Mouse (Mus musculus): ENCODE measurements around the gene Miga1.

Gene Miga1

GRCm38 (mm10) chr3:152245273-152245910 lies 94.8 kb downstream of the Miga1 start:
- DNase-seq (ENCODE audit: low spot score in 2 of 2) = no peak

DNA sequence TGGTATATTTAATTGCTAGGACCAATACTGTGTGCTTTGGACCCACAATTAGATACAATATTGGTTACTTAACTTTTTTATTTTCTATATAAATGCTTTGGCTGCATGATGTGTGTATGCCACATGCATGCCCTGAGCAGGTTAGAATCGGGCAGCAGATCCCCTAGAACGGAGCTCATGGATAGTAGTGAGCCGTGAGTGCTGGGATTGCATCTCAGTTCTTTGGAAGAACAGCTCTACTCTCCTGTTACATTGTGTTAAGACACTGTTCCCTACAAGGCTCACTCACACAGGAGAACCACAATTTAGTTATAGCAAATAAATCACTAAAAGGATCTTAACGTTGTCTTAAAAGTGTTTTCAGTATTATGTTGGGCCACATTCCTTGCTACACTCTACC lies 96.9 kb downstream of the Miga1 start:
- DNase-seq (ENCODE audit: low spot score in 2 of 2) = no peak

- no peak for DNase-seq (ENCODE audit: low spot score in 2 of 2)
Observed at GRCm38 (mm10) chr3:152241098-152241497, 99.1 kb downstream of the Miga1 start.

DNA sequence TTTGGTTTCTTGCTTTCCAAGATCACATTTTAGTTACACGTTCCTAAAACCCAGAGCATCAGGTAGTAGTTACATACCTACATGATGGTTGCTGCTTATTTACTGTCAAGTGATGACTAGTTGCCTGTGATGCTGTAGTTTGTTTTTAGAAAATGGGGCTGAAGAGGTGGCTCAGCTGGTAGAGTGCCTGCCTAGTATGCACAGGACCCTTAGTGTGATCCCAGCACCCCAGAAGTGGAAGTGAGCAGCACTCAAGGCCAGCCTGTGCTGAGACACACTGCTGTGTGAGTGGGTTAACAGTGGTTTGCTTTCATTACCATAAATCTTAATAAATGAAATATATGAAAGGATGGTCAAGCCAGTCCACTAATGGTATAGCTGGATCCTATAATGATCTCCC lies 100.6 kb downstream of the Miga1 start:
- DNase-seq (ENCODE audit: low spot score in 2 of 2) = no peak

DNA sequence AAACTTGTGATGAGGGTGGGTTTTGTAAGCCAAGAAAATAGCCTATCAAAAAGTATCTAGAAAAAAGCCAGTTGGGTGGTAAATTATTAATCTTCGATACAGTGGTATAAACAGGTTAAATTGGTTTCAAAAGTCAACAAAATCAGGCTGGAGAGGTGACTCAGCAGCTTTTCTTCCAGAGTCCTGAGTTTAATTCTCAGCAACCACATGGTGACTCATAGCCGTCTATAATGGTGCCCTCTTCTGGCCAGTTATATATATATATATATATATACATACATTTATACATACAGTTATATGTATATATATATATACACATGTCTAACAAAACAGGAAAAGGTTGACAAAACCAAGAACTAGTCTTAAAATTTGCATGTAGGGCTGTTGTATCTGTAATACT lies 101.4 kb downstream of the Miga1 start:
- DNase-seq (ENCODE audit: low spot score in 2 of 2) = peak; percentile 10 to 19

DNA sequence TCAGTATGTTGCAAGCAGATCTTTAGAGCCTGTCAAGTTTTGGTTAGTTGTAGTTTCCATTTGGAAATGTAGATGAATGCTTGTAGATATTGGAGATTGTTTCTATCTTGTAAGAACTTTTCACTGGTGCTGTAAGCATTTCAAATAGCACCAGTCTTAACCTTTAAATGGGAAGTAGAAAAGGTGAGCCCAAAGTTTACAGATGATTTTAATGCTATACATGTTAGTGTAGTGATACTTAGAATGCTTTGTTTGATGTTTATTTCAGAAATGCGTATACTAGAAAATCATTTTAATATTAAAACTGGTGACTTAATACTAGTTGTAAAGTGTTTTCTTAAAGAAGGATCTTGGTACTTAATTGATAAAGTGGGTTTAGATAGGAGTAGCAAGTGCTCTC lies 104.4 kb downstream of the Miga1 start:
- no peak for DNase-seq (ENCODE audit: low spot score in 2 of 2)

DNA sequence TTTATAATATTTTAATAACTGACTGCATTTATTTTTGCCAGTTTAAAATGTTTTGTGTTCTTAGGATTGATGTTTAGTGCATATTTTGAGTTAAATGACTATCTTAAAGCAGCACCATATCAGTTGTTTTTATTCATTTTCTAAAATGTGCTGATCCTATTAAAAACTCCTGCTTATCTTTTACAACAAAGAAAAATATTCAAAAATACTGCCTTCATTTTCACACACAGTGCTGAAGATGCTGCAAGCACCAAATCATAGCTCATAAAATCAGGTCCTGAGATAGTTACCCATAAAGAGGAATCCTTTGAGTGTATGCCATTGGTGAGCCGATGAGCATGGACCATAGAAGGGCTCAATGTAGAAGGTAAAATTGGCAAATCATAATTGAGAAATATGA lies 105.0 kb downstream of the Miga1 start:
- DNase-seq (ENCODE audit: low spot score in 2 of 2) = no peak

DNA sequence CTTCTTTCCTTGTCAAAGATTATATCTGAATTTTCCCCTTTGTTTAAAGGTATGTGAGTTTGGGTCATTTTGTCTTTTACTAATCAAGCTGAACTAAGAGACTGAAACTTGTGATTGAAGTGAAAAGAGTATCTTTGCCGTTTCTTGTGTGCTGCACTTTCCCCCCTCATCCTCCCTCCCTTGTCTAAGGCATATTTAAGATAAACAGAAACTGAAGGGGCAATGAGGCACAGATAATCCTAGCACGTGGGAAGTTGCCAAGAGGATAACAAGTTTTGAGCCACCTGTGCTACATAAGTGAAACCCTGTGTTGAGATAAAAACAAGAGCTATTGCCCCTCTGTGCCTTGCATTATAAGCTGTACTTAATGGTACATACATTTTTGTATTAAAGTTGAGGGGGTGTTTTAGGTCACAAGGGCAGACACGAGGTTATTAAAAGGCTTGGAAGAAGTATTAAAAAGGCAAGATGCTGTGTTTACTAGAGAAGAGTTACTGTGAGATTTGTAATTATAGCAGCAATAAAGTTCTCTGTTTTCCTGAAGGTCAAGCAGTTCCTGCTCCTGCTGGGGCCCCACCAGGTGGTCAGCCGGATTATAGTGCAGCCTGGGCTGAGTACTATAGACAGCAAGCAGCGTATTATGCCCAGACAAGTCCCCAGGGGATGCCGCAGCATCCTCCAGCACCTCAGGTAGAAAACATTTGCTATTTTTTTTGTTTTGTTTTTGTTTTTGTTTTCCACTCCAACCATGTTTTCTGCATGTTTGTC lies 108.7 kb downstream of the Miga1 start:
- no peak for DNase-seq (ENCODE audit: low spot score in 2 of 2)

GRCm38 (mm10) chr3:152229271-152229670 lies 110.9 kb downstream of the Miga1 start:
- no peak for DNase-seq (ENCODE audit: low spot score in 2 of 2)

- DNase-seq (ENCODE audit: low spot score in 2 of 2) = no peak
Observed at GRCm38 (mm10) chr3:152228843-152229242, 111.4 kb downstream of the Miga1 start.

- DNase-seq (ENCODE audit: low spot score in 2 of 2) = no peak
Observed at GRCm38 (mm10) chr3:152225906-152226305, 114.3 kb downstream of the Miga1 start.

- DNase-seq (ENCODE audit: low spot score in 2 of 2) = no peak
Observed at GRCm38 (mm10) chr3:152224918-152225317, 115.3 kb downstream of the Miga1 start.

All from natural killer cell, adult 2 months (primary cell).